Mouse (Mus musculus) mesoderm, embryonic 11.5 days (tissue): ENCODE measurements around the gene Sox6.
A peak's percentile ranks its signal among the peaks of the same experiment; 100 is the strongest.

Experiments used
- DNase-seq: peaks from one replicate; pipeline ENCODE4 v3.0.0-alpha.2; 2012; ENCODE audit warnings: low read depth, low spot score

Gene Sox6

DNA sequence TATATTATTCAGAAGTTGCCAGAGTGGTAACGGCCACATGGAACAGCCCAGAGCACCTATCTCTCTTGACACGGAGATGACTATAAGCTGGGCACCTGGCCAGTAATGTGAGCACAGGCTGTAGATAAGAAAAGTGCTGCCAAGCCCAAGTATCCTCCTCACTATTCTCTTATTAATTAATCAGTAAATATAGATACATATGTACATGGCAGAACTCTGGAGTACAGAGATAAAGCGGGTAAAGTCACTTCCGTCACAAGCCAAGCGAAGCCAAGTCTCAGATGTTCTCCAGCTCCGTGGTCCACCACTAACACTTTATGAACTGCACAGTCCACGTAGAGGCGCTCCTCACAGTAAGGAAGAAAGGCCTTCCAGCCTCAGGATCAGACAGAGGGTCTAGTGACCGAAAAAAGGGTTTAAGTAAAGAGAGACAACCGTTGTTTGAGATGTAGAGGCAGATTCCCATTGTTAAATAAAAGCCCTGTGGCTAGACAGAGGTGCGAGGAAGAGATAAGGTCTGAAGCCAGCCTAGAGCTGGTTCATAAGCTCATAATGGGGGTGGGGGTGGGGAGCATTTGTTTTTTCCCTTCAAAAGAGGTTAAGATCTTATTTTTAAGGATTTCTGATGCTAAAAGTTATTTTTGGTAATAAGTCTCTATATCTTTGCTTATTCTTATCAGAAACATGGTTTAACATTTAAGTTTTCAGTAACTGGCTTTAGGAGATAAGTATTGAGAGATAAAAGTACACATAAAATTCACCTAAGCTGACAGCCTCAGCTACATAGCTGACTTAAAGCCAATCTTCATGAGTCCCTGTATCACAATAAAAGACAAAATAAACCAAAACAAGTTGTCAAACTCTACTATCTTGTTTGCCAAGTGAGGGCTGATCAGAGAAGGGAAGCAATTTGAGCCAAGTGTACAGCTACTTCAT is 207.4 kb downstream of the Sox6 start:
- DNase-seq: no peak

DNA sequence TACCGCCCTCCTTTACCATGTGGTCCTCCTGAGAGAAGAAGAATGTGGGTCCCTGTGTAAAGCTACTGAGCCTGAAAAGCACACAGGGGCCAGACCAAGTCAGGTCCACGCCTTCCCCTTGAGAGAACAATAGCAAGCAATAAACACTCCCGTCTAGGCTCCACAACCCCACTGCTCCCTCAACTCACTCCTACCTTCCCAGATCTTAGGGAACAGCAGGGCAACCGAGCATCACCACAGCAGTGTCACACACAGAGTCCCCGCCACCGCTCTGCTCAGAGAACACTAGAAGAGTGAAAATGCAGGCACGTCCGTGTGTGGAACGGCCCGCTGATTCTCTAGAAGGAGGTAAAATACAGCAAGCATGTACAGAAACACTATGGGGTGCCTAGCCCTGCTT is 208.2 kb downstream of the Sox6 start:
- peak; percentile 22 for DNase-seq

DNA sequence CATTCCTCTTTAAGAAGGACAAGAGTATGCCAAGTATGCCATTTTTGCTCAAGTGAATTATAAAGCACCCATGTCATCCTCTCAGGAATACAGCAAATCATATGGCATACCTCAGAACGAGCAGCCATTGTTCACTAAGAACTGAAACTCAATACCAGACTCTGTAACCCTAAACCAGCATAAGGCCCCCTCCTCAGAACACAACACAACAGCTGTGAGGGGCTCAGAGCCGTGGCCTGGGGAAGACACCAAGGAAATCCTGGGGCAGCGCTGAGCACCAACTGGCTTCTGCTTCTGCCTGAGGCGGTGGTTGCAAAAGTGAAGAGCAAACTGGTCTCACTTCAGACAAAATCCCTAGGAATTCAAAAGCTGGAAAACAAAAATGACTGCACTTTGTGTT is 208.8 kb downstream of the Sox6 start:
- DNase-seq: peak; percentile 76

DNA sequence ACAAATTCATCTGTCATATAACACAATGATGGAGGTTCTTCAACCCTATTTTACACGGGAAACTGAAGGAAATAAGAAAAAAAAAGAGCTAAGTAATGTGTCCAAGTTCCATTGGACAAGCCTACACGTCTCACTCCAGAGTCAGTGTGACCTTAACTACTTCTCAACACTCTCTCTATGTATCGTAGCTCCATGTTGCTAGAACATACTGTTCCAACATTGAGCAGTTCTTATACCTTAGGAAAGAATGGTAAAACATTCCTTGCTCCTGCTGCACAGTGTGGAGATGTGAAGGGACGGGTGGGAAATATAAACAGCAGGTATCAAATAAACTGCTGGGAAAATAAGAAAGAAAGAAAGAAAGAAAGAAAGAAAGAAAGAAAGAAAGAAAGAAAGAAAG is 209.3 kb downstream of the Sox6 start:
- DNase-seq: no peak

DNA sequence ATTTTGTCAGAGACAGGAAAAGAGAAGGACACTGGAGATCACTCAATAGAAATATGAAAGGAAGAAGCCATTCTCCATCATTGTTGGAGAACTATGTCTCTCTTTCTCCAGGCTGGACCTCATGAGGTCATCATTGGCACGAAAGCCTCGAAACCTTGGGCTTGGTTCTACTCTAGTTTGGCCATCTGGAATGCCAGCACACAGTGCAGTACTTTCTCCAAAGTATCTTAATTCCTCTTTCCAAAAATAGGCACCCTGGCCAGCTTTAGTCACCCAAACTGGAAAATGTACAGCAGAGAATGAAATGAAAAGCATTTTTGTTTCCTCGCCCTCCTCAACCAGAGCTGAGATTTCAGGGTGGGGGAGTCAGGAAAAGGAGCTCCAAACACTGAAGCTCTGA is 213.3 kb downstream of the Sox6 start:
- DNase-seq: no peak

DNA sequence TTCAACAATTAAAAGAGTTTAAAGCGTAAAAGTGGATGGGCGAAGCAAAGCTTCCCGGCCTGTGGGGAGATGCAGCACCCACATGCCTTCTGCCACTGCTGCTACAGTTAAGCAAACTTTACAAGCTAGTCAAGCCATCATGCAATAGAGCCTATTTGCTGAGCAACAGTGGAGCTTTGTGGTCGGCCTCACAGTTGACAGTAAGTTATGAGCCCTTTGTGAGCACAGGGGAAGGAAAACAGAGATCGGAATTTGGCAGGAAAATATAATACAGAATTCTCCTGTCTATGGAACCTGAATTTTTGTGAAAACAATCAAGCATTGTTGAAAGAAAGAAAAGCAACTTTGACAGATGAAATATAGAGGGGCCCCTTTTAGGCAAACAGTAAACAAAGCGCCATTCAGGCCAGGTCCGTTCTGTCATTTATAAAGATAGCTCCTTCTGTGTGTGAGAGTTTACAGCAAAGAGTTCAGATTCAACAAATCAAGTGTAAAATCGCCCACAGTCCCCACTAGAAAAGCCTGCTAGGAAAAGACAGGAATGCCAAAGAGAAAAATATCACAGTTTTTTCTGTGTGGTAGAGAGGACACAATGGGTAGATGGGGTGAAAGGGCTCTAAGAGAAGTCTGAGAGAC is 213.9 kb downstream of the Sox6 start:
- DNase-seq: peak; percentile 80

DNA sequence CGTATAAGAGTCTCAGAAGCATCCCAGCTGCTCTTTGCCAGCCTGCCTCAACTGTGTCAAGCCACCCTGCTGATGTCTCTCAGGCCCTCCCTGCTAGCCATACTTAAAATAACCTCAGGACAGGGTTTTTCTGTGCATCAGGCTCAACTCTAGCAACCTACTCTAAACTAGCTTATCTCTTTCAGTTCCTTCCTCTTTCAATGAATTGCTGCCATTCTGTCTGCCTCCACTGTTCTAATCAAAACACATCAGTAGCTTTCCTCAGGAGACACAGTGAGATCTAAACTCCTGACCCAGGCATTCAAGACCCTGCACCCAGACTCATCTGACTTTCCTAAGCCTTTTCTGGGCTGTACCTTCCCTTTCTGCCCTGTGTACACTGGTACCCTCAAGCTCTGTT is 219.5 kb downstream of the Sox6 start:
- no peak for DNase-seq

DNA sequence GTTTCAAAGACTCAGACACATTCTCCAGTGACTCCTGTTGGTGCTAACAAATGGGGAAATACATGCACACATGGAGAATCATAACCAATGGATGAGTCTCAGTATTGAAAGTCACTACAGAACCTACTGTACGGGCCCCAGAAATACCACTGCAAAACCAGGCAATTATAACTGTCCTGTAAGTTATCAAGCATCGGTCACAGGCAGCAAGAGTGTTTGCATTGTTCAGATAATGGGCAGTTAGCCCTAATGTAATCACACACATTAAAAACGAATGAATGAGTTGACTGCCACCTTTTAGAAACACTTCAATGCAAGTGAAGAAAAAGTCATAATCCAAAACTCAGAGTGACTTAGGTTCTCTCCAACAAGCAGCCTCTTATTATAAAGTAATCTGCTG is 235.3 kb downstream of the Sox6 start:
- DNase-seq: no peak

DNA sequence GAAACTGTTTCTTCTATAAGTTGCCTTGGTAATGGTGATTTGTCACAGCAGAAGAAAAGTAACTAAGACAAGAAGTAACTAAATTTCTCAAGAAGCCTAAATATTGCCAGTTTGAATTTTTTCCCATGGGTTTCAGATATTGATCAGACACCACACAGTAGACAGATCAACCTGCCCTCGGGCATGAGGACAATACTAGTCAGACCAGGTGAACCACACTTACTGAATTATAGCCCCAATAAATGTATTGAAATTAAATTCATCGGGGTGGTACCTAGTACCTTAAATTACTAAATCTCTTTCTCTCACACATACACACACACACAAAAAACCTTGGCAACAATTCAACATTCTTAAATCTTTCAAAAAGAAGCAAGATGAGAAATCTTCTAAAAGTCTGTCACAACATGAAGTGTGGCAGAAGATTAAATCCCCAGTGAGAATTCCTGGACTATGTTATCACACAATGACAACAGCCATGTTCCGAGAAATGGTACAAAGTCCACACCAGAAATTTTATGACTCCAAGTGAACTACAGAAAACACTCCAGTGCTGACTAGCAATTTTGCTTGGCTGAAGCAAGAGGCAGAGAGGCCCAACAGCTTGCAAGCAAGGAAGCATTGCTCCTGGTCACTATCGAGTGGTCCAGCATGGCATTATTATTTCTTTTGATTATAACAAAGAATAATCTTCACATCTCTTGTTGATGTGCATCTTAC is 244.3 kb downstream of the Sox6 start:
- no peak for DNase-seq

DNA sequence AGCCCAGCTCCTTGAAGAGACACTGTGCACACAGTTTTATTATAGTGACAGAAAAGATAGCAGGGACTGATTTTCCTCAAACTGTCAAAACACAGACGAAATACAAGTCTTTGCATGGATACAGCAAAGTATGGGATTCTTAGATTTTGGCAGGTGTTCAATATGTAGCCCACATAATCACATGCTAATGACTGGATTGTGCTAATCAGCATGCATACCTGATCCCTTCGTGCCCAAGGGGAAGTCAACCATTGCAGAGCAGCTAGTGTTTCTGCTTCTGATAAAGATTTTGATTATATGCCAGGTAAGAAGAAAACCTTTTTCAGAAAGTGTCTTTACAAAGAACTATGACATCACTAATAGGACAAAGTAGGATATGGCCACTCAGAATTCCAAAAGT is 245.8 kb downstream of the Sox6 start:
- no peak for DNase-seq

DNA sequence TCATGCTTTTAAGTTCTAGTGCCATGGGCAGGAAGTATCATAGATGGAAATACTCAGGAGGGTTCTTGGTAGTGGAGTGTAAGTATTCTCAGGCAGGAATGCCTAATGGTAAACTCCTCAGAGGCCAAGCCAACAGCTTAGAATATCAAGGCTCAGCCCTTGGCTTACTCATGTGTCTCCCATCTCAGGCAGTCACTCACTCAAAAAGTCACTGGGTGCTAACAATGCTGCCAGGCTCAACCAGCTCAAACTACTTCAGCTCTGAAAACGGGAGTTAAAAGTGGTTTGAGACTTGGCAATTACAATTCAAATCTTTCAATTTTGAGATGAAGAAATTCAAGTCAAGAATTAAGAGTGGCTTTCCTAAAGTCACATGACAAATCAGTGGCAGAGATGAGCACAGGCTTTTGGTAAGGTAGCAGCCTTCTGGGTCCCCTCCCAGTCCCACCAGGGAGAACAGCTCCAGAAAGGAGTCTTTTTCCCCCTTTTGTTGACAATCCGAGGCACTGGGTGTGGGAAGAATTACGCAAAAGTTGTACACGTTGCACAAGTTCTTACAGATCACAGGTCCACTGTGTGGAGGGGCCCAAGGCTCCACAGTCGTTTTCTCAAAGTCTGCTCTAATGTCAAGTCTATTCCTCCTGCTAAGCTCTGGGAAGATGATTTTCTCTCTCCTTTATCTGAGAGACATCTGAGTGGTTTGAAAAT is 249.3 kb downstream of the Sox6 start:
- no peak for DNase-seq

DNA sequence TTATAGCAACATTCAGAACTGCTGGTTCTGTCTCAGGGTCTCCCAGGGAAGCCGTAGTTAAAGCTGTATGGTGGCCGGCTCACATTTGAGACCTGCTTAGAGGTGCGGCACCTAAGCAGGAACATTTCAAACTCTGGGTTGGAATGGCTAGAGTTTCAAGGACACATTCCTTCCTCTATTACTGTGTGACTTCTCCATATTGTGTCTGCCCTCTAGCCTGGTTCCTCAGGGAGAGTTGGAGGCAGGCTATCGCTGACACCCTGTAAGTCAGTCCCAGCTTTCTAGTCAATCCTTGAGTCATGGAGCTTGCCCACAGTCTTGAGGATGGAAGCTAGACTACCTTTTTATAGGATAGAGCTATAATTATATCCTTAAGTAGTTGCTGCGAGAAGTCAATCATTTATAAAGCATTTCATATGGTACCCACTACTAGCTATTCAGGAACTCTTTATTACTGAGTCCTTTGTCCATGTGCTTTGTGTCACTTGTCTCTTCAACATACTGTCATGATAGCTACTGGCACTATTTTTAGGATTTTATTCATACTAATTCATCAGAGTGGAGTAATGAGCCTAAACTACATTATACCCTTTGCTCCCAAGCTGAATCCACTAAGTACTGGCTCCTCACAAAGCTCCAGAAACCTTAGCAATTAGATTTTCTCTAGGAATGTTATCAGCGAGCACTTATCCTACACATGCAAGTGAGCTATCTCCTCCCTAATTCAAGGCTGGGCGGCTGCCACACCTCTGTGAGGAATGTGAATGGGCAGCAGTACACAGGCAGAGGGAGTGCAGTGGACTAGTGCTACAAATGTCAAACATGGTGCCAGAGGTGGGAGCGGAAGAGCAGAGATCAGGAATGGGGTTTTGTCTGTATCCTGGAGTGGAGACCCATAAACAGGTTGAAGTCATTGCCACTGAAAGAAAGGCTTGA is 254.3 kb downstream of the Sox6 start:
- no peak for DNase-seq

DNA sequence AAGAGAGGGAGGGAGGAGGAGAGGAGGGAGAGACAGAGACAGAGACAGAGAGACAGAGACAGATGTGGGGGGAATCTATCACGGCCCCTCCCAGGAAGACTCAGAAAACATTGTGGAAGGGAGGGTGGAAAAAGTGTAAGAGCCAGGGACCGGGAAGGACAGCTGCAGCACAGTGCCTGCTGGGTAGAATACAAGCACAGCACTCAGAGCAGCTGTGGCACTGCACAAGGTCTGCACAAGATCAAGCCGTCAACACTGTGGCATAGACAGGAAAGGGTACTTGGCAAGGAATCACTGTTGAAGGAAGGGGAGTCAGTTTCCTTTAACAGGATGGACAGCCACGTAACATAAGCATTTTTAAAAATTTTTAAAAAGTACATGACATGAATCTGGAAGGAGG is 258.4 kb downstream of the Sox6 start:
- no peak for DNase-seq

DNA sequence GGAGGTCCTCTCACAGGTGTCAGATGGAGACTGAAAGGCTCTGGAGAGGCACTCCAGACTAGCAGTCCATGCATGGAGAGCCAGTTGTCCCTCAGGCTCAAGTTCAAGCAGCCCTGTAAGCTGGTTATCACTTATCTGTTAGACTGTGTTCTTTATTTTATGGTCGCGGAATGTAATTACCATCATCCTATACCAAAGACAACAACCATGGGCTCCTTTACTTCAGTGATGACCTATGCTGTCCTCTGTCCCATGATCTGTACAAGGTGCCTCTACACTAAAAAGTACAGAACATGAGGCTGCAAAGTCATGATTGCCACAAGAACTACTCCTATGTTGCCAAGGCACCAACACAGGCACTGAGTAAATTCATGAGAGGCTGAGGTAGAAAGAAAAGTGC is 259.1 kb downstream of the Sox6 start:
- DNase-seq: no peak

DNA sequence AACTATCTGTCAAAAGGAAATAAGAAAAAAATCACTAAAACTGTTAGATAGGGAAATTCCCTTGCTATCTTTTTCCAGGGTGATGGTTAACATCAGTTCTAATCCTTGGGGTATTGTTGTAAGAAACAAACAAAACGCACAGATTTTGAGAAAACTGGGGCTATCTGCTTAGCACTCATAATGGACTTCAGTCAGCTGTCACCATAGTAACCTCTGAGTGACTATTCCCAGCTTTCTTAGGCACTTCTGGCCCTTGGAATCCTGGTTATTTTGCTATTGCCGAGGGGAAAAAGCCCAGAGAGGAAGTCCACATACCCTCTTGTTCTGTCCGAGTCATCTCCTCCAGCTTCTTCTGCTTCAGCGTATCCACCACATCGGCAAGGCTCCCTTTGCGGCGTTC is 261.9 kb downstream of the Sox6 start:
- no peak for DNase-seq

DNA sequence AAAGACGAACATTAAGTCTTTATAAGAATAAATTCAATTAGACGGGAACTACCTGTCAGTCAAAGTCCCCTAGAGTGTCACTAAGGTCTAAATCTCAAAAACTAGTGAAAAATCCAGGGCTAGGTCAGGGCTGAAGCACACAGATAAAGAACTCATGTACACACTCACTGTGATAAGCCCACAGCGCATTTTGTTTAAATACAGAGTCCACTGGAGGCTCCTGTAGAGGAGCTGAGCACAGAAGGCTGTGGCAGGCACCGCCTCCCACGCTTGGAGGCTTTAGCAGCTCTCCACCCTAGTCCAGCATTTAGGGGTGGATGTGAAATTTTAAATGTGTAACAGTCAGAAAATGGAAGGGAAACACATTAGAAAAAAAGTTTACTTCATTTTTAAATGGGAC is 262.3 kb downstream of the Sox6 start:
- DNase-seq: no peak

DNA sequence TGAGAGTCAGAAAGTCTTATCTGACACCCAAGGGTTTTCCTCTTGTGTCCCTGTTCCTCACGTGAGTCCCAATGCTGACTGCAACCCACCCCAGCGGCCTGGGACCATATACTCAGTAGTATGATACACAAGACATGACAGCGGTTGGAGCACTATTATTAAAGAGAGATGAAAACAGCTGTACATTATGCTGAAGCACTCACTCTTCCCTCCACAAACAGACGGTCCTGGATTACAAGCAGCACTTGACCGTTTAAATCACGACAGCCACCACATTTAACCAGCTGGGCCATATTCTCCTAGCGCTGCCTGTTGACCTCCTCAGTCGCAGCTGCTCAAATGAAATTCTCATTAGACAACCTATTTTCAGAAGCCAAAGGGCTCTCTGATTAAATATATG is 272.3 kb downstream of the Sox6 start:
- no peak for DNase-seq

DNA sequence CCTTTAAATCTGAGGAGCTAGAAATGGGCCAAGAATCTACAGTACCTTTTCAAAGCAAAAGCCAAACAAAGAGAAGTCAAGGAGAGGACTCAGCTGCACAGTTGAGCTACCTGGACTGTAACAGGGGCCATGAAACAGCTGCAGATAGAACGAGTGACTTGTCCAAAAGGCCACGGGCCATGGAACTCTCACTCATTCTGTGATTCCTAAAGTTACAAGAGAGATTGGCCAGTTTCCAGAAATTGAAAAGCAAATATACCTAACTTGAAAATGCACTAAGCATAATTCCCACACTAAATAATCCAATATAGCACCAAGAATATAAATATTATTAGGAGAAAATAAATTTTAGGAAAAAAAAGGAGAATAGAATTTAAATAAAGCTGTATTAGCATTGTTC is 274.7 kb downstream of the Sox6 start:
- no peak for DNase-seq

DNA sequence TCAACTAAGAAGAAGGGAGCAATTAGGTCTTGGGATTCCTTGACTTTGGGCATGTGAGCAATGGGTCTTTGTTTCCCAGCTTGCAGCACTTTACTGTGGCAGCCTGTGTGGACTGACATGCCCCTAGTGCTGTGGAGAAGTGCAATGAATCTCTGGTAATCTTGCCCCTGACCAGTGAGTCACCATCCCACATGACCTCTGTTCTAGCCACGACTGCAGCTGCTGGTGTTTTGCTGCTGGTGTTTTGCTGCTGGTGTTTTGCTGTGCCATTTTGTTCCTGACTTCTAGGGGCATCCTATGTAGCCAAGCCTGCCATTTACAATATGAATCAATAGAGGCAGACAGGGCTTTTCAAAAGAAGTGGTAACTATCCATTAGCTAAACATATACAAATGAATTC is 280.4 kb downstream of the Sox6 start:
- no peak for DNase-seq

DNA sequence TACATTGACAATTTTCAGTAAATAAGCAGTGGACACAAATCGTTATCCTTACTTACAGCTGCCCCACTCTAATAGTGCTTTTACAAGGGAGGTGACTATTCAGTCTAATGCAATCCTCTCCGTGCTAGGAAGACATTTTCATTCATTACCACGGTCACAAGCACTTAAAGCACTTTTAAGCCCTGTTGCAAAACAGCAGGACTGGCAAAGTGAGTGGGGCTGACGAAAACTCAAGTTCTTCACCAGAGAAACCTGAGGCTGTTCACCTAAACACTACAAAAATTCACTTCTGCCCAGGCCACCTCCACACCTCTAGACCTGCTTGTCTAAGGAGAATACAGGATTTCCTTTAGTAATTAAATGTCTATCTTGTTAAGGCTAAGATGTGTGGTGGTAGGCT is 283.3 kb downstream of the Sox6 start:
- no peak for DNase-seq

DNA sequence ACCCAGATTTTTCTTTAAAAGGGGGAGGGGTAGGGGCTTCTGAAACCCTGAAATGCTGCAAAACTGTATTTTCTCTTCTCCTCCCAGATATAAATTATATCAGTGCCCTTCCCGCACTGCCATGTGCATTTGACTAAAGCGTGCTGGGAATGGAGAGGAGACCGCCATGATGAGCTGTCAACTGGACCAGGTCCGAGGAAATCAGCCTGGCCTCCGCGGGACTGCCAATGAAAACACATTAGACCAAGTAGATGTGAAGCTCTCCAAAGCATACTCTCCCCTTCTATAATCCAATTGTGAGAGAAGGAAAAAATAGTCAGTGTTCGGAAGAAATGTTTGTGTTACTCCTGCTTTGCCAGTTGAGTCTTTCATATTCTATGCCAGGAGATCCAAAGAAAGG is 284.4 kb downstream of the Sox6 start:
- DNase-seq: no peak
